Mouse (Mus musculus): ENCODE measurements around the gene Ros1. TPM values are rescaled to one million over a fixed set of nuclear protein-coding genes. Genes with fewer than 3 reads are reported as not detected.

Gene Ros1
- polyA plus RNA-seq, 1 experiment = not detected

DNA sequence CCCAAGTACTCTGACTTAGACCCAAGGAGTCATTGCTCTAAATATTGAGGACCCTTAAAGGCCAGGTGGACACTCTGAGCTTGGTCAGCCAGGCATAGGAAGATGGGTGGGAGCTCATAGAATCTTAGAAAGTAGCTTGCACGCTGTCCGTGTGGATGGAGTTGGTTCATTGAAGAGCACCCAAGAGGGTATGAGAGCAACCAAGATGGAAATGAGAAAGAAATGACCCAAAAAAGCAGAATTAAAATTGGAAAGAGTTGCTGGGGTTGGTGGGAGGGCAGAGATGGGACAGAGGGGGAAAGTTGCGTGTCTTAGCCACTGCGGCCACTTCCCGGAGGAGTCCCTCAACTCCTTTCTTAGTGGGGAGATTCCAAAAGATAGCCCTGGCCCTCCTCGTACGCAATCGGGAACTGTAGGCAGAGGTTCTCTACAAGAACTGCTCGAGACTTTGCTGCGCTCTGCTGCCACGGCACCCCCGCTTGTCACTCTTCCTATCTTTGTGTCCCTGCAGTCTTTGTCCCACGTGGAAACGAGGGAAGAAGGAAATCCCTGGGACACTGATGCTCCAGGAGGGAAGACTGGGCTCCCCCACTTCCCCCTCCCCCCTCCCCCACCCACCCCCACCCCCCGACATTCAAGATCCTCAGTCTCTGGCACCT, 173.2 kb downstream of the Ros1 start:
- TF ChIP-seq CTCF (IDR thresholded peaks at IDR 0.05; ENCODE audit: borderline replicate concordance, extremely low read depth, insufficient read depth, insufficient read length) = no peak
- TF ChIP-seq POLR2A (IDR thresholded peaks at IDR 0.05; ENCODE audit: borderline replicate concordance, extremely low read depth, insufficient read depth, insufficient read length, poor library complexity, severe bottlenecking) = no peak
- DNase-seq (ENCODE audit: low read depth) = peak; percentile 49

GRCm38 (mm10) chr10:52021231-52021630, 173.8 kb downstream of the Ros1 start:
- no peak for DNase-seq (ENCODE audit: low read depth)
- TF ChIP-seq CTCF (IDR thresholded peaks at IDR 0.05; ENCODE audit: borderline replicate concordance, extremely low read depth, insufficient read depth, insufficient read length) (no peak), POLR2A (IDR thresholded peaks at IDR 0.05; ENCODE audit: borderline replicate concordance, extremely low read depth, insufficient read depth, insufficient read length, poor library complexity, severe bottlenecking) (no peak)

DNA sequence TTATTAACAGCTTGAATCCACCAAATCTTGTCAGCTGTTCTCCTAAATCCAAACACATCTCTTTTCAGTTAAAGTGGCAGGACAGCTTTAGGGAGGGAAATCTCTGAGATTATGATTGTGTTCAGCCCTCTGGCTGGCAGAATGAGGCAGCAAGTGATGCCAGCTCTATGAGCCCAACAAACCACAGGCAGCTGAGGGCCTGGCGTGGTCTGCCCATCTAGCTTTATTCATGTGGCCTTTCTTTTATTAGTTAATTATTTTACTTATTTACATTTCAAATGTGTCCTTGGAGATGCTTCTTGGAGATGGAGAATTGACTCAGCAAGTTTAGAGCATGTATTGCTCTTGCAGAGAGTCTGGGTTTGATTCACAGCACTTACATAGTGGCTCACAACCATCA, 176.6 kb downstream of the Ros1 start:
- no peak for TF ChIP-seq CTCF (IDR thresholded peaks at IDR 0.05; ENCODE audit: borderline replicate concordance, extremely low read depth, insufficient read depth, insufficient read length)
- TF ChIP-seq POLR2A (IDR thresholded peaks at IDR 0.05; ENCODE audit: borderline replicate concordance, extremely low read depth, insufficient read depth, insufficient read length, poor library complexity, severe bottlenecking) = no peak

More for the DNA sequence above, 176.6 kb downstream of the Ros1 start:
- no peak for DNase-seq (ENCODE audit: low read depth)

Other genes with a start within 250 kb of the Ros1 start
- 1.8 and 4.6 TPM in 2 replicates for gene Vgll2, start 172.7 kb downstream of the Ros1 start, polyA plus RNA-seq (2012; rRNA removed)
- gene Dcbld1, start 38.4 kb upstream of the Ros1 start, polyA plus RNA-seq (2012; rRNA removed) = 10.3 and 13.3 TPM in 2 replicates
- not detected in 2 replicates for gene Gm26741, start 163.5 kb upstream of the Ros1 start, polyA plus RNA-seq (2012; rRNA removed)
- gene Gopc, start 186.9 kb upstream of the Ros1 start, polyA plus RNA-seq (2012; rRNA removed) = 10.3 and 19.4 TPM in 2 replicates
- 0.05 TPM in 1 of 2 replicates, not detected in the other for gene Nepn, start 193.7 kb upstream of the Ros1 start, polyA plus RNA-seq (2012; rRNA removed)
- gene Nus1, start 222.3 kb upstream of the Ros1 start, polyA plus RNA-seq (2012; rRNA removed) = 21.1 and 27.7 TPM in 2 replicates

Data from brain, embryonic 14.5 days (tissue).